Mouse (Mus musculus) subcutaneous adipose tissue, adult 2 months (tissue): ENCODE measurements around the gene Prkaa2. TPM values are rescaled to one million over a fixed set of nuclear protein-coding genes. Genes with fewer than 3 reads are reported as not detected.

Source experiments
- polyA plus RNA-seq: library from polyadenylated mRNA; depleted of rRNA; stranded (reverse); fragments of >200 nt; gene quantifications from 2 replicates; pipeline ENCODE4 v1.2.3, GENCODE M21; 2012; ENCODE audit warnings: low replicate concordance; rRNA removed

The Prkaa2 gene
- 3.2 and 3.3 TPM in 2 replicates for polyA plus RNA-seq

DNA sequence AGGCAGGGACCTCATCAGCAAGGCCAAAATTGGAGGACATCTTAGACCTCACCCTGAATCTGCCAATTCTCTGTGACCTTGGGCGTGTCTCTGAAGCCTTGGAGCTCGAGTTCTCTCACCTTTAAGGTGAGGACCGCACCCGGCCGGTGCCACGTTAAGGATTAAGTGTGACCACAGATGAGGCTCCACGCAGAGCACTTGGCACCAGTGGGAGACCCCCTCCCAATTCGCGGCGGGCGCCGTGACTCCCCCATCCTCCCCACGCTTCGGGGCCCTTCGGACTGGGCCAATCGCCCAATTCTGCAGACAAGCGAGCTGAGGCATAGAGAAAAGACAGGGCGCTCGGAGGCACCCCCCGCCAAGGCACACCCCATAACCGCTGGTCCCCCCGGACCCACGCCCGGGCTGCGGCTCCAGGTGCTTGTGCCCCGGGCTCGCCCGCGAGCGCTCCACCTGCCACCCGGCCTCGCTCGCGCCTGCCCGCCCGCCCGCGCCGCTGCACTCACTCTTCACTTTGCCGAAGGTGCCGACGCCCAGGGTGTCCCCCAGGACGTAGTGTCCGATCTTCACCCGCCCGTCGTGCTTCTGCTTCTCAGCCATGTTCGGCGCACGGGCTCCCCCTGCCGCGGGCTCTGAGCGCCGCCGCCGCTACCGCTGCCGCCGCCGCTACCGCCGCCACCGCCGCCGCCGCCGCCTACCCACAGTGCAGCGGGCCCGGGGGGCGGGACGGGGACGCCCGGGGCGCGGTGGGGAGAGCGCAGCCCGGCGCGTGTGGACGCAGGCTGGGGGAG lies at the start of gene Prkaa2:
TSS of gene Prkaa2 (minus strand) at position 692 of the 791 bp plus-strand sequence.

DNA sequence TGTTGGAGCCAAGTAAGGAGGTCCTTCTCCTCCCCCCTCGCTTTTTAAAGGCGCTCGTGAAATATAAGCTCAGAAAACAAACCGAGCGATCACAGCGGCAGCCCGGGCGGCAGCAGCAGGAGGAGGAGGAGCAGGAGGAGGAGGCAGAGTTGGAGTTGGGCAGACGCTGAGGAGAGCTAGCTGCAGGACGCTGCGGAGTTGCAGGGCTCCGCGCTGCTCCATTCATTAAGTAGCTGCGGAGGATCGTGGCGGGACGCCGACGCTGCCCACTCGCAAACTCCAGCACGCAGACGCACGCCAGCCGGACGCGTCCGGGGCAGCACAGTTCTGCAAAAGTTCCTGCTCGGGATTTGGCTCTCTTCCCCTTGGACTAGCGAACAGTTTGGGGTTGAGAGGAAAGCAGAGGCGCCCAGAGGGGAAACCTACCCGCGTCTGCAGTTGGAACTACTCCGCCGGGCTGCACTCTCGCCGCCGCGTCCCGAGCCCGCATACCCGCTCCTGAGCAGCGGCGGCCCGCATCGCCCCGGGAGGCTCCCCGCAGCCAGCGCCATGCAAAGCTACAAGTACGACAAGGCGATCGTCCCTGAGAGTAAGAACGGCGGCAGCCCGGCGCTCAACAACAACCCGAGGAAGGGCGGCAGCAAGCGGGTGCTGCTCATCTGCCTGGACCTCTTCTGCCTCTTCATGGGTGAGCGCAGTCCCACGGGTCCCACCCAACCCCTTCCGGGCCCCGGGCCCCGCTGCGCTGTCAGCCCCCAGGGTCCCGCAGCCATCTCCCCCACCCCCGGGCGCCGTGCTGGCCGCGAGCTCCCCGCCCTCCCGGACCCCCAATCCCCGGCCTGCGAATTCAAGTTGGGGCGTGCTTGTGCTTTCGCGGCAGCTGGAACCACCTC lies 47.8 kb upstream of the Prkaa2 start, which contains the start of gene Plpp3:
TSS of gene Plpp3 (plus strand) at position 72 of the 893 bp plus-strand sequence.

Other genes with a start within 250 kb of the Prkaa2 start
- 0.06 TPM in 1 of 2 replicates, not detected in the other for gene C8a, start 233.5 kb downstream of the Prkaa2 start, polyA plus RNA-seq
- 0.04 and 2.7 TPM in 2 replicates for gene Fyb2, start 196.4 kb downstream of the Prkaa2 start, polyA plus RNA-seq
- 162 and 191 TPM in 2 replicates for gene Plpp3, start 47.5 kb upstream of the Prkaa2 start, polyA plus RNA-seq